Mouse (Mus musculus): ENCODE results near the gene Zfand6. TPM values are rescaled to one million over a fixed set of nuclear protein-coding genes. Genes with fewer than 3 reads are reported as not detected.

The Zfand6 gene
- polyA plus RNA-seq, 1 experiment from 2014 or later, result 187 TPM

DNA sequence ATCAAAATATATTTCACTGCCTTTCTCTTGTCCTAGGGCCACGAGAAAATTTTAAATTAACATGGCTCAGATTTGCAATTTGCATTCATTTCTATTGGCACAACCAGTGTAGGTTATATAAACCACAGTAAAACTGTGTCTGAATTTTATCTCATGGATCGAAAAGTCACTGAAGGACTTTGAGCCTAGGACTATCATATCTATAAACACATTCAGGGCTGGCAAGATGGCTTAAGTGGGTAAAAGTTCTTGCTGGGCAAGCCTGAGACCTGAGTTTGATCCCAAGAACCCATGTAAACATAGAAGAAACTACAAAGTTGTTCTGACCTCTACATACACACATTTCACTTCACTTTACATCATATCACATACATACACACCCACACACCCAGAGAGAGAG lies 3.4 kb downstream of the Zfand6 start:
- DNase-seq (ENCODE audit: low read depth, low spot score) (no peak), ATAC-seq (no peak)
- H3K27me3 ChIP-seq, result no peaks in the 10 kb centered on the region
- POLR2A ChIA-PET, result no interaction called here
- TF ChIP-seq CTCF (IDR thresholded peaks at IDR 0.05), result no peak
- CTCF ChIA-PET, result interaction anchor here (1.0 kb wide), 1 partner anchor 93 kb away, joined by 4 read pairs; no protein-coding TSS in a partner anchor
- in situ Hi-C loops (cut with MboI; ENCODE audit: low pct_unique_long_range_greater_than_20kb), result no loop called here

DNA sequence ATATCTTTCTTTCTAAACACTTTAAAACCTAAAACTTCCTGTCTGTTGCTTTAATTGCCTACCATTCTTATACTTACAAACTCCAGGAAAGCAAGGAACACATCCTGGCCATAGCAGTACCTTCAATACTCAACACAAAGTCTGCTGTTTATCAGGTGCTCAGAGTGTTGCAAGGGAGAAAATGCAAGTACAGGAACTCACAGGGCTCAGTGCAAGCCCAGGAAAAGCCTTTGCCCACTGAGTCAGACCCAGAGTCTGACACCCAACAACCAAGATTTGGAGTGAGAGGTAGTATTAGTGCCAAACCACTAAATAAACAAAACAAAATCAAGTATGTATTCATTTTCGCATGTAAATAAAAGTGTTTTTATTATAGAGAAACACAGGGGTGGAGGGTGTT lies 5.1 kb downstream of the Zfand6 start:
- in situ Hi-C loops (cut with MboI; ENCODE audit: low pct_unique_long_range_greater_than_20kb), result no loop called here
- POLR2A ChIA-PET, result no interaction called here
- H3K27me3 ChIP-seq, result no peaks in the 10 kb centered on the region
- ATAC-seq (no peak), DNase-seq (ENCODE audit: low read depth, low spot score) (no peak)
- no peak for TF ChIP-seq CTCF (IDR thresholded peaks at IDR 0.05)
- CTCF ChIA-PET, result no interaction called here

DNA sequence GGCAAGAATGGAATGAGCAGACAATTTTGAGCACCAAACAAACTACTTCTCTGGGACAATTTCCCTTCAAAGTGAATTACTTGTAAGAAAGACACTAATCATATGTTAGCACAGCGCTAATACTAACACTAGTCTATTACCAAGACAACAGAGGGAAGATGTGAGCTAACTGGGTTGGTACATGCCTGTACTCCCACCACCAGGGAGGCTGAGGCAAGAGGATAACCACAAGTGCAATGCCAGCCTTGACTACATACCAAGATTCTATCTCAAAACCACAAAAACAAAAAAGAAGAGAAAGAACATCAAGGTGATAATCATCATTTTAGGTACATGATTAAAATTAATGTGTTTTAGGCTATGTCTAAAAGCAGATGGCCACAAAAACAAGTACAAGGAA lies 8.2 kb downstream of the Zfand6 start:
- CTCF ChIA-PET, result interaction anchor here (2.5 kb wide), 1 partner anchor 87 kb away, joined by 7 read pairs; no protein-coding TSS in a partner anchor
- DNase-seq (ENCODE audit: low read depth, low spot score), result no peak
- ATAC-seq, result no peak
- POLR2A ChIA-PET, result no interaction called here
- in situ Hi-C loops (cut with MboI; ENCODE audit: low pct_unique_long_range_greater_than_20kb), result no loop called here
- no peak for TF ChIP-seq CTCF (IDR thresholded peaks at IDR 0.05)
- no peaks in the 10 kb centered on the region for H3K27me3 ChIP-seq

DNA sequence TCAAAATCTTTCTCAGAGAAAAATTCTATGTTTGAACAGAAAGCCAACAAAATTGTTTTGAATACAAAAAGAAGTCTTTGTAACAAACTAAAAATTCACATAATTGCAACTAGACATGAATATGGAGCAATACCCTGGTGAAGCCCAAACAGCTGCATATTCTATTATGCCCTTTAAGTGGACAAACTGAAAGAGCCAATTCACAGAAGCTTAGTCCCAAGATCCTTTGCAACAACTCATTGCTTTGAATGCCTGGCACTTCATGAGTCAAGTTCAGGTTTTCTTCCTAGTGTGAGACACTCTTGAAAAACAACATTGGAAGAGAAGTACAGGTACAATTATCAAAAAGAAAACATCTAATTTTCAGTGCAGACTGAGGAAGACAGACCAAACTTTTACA lies 8.8 kb downstream of the Zfand6 start:
- ATAC-seq (no peak), DNase-seq (ENCODE audit: low read depth, low spot score) (no peak)
- H3K27me3 ChIP-seq, result no peaks in the 10 kb centered on the region
- POLR2A ChIA-PET, result no interaction called here
- CTCF ChIA-PET, result interaction anchor here (0.9 to 2.5 kb wide), 3 partner anchors 10 to 87 kb away, joined by 3 to 7 read pairs (median 3); no protein-coding TSS in a partner anchor
- in situ Hi-C loops (cut with MboI; ENCODE audit: low pct_unique_long_range_greater_than_20kb), result no loop called here
- no peak for TF ChIP-seq CTCF (IDR thresholded peaks at IDR 0.05)

DNA sequence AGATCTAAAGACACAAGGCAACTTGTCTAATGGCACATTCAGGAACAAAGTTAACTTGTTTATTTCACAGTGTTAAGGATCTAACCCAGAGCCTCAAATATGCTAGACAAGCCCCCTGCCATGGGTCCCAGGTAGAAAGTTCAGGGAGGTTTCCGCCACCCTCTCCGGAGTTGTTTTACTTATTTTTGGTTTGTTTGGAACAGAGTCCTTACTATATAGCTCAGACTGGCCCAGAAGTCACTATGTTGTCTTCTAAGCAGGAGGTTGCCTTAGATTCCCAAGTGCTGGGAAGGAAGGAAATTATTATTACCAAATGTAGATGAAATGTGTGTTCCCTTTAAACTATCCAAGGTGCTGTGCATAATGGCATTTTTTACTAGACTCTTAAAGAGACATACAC lies 9.7 kb downstream of the Zfand6 start:
- POLR2A ChIA-PET, result no interaction called here
- CTCF ChIA-PET, result interaction anchor here (0.9 to 2.5 kb wide), 5 partner anchors 9 to 86 kb away, joined by 3 to 7 read pairs (median 3); no protein-coding TSS in a partner anchor
- in situ Hi-C loops (cut with MboI; ENCODE audit: low pct_unique_long_range_greater_than_20kb), result no loop called here
- ATAC-seq (no peak), DNase-seq (ENCODE audit: low read depth, low spot score) (no peak)
- TF ChIP-seq CTCF (IDR thresholded peaks at IDR 0.05), result no peak
- H3K27me3 ChIP-seq, result no peaks in the 10 kb centered on the region

DNA sequence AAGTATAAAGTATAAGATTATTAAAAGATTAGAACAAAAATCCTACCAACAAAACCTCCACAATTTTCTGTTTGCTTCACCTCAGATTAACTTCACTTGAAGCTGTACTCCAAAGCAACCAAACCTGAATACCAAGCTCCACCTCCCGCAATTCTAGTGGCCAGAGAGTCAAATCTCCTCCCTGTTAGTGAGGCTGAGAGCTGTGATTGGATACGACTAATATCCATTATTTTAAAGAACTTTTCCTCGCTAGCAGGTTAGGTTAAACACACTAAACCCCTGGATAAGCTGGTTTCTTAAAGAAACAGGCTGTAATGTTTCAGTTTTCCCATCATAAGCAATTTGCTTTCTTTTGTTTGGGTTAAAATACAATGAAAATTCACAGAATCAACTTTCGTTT lies 10.5 kb downstream of the Zfand6 start:
- ATAC-seq (peak; percentile 99), DNase-seq (ENCODE audit: low read depth, low spot score) (peak; percentile 73)
- ChIA-PET POLR2A (no interaction called here), CTCF (interaction anchor here (1.5 to 1.6 kb wide), 2 partner anchors 11 to 45 kb away, joined by 3 to 5 read pairs; no protein-coding TSS in a partner anchor)
- no peak for TF ChIP-seq CTCF (IDR thresholded peaks at IDR 0.05)
- in situ Hi-C loops (cut with MboI; ENCODE audit: low pct_unique_long_range_greater_than_20kb), result no loop called here
- no peaks in the 10 kb centered on the region for H3K27me3 ChIP-seq

DNA sequence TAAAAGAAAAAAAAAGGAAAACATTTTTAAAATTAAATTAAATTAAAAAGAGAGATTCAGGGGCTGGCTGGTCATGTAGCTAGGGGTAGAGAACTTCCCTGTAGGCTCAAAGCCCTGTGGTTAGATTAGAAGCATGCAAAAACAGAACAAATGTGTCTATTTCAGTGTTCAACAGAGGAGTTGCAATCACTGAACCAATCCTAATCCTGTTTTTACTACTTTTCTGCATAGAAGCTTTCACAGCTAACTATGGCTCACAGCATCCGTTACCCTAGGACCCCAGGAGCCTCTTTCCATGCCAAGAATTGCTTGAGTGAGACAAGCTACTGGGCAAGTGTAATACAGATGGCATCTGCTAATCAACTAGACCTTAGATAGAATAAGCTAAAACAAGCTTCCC lies 16.7 kb downstream of the Zfand6 start:
- ChIA-PET POLR2A (no interaction called here), CTCF (interaction anchor here (0.6 to 1.7 kb wide), 7 partner anchors 12 to 78 kb away, joined by 3 to 4 read pairs (median 3); no protein-coding TSS in a partner anchor)
- H3K27me3 ChIP-seq, result no peaks in the 10 kb centered on the region
- peak; percentile 25 for DNase-seq (ENCODE audit: low read depth, low spot score)
- in situ Hi-C loops (cut with MboI; ENCODE audit: low pct_unique_long_range_greater_than_20kb), result no loop called here
- no peak for TF ChIP-seq CTCF (IDR thresholded peaks at IDR 0.05)
- ATAC-seq, result peak; percentile 69

DNA sequence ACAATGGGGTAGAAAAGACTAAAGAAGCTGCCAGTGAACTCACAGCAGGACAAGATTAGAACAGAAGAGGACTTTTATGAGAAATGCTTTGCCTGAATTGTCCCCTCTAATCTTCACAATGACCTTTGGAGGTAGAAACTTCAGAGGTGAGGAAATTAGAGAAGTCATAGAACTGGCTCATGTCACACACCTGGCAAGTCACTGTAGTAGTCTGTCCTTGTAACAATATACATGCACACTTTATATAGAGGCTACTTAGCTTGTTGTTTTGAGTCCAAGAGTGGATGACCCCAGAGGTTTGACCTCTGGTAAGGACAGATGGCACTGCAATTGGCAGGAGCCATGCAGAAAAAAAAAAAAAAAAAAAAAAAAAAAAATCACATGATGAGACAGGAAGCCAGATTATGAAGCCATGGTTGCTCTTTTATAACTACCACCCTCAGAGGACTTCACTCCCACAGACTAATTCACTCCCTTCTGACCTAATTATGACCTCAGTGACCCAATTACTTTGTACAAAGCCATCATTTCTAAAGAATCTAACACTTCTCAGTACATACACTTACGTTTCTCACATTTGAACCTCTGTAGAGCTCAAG lies 20.1 kb downstream of the Zfand6 start:
- CTCF ChIA-PET, result interaction anchor here (1.1 to 1.7 kb wide), 2 partner anchors 8 to 10 kb away, joined by 4 to 5 read pairs; no protein-coding TSS in a partner anchor
- DNase-seq (ENCODE audit: low read depth, low spot score) (no peak), ATAC-seq (no peak)
- POLR2A ChIA-PET, result interaction anchor here (0.7 kb wide), 3 partner anchors 76 to 679 kb away, joined by 4 to 6 read pairs (median 5); no protein-coding TSS in a partner anchor
- no peak for TF ChIP-seq CTCF (IDR thresholded peaks at IDR 0.05)
- in situ Hi-C loops (cut with MboI; ENCODE audit: low pct_unique_long_range_greater_than_20kb), result no loop called here
- no peaks in the 10 kb centered on the region for H3K27me3 ChIP-seq

DNA sequence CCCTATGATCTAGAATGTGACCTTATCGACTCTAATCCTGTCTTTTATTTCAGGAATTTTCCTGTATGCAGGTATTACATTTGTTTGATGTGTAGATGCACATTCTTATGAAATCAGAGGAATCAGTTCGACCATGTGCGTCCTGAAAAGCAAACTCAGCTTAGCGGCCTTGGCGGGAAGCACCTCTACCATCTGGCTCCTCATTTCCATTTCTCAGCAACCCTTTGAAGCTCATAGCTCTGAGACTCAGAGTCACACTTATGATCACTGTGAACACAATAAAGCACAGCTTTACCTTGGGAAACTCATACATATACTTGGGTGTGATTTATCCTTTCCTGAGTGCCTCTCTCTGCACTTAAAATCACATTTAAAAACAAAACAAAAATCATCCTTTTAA lies 21.8 kb downstream of the Zfand6 start:
- CTCF ChIA-PET, result interaction anchor here (1.7 kb wide), 1 partner anchor 11 kb away, joined by 5 read pairs; no protein-coding TSS in a partner anchor
- DNase-seq (ENCODE audit: low read depth, low spot score), result no peak

DNA sequence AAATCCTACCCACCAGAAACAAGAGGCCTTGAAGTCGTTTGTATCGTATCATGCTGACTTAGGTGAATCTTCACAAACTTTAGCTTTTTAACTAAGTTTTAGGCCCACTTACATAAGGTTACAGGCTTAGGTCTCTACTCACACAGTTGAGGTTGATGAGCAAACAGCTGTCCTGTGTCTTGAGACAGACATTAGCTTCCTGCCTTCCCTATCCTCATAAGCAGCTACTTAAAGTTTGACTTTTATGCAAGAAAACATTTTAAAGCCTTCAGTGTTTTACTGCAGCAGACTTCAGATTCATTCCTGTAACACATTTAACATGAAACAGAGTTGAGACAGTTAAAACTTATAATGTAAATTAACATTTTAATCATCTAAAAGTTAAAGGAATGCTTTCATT lies 37.0 kb downstream of the Zfand6 start:
- ChIA-PET CTCF (interaction anchor here (1.0 to 1.1 kb wide), 3 partner anchors 13 to 19 kb away, joined by 3 to 5 read pairs (median 3); no protein-coding TSS in a partner anchor), POLR2A (no interaction called here)
- H3K27me3 ChIP-seq, result no peaks in the 10 kb centered on the region
- DNase-seq (ENCODE audit: low read depth, low spot score) (no peak), ATAC-seq (no peak)
- no peak for TF ChIP-seq CTCF (IDR thresholded peaks at IDR 0.05)
- in situ Hi-C loops (cut with MboI; ENCODE audit: low pct_unique_long_range_greater_than_20kb), result no loop called here

More for the DNA sequence above, 21.8 kb downstream of the Zfand6 start:
- POLR2A ChIA-PET, result no interaction called here
- H3K27me3 ChIP-seq, result no peaks in the 10 kb centered on the region
- no peak for TF ChIP-seq CTCF (IDR thresholded peaks at IDR 0.05)
- in situ Hi-C loops (cut with MboI; ENCODE audit: low pct_unique_long_range_greater_than_20kb), result no loop called here
- ATAC-seq, result no peak

DNA sequence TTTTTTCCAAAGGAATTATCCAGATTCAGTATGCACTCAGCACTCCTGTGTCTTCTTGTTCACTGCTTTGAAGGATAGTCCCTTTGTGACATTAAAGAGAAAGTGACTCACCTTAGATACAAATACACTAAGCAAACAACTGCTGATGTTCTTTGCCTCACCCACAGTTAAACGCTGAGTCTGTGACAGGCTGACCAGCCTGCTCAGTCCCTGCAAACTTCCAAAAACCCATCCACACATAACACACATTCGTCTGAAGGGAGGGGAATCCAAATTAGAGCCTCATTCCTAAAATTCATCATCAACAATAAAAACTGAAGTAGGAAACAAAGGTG lies 37.8 kb downstream of the Zfand6 start:
- H3K27me3 ChIP-seq, result no peaks in the 10 kb centered on the region
- CTCF ChIA-PET, result no interaction called here
- peak; percentile 51 for ATAC-seq
- DNase-seq (ENCODE audit: low read depth, low spot score), result no peak
- POLR2A ChIA-PET, result no interaction called here
- in situ Hi-C loops (cut with MboI; ENCODE audit: low pct_unique_long_range_greater_than_20kb), result no loop called here
- no peak for TF ChIP-seq CTCF (IDR thresholded peaks at IDR 0.05)
